Mouse (Mus musculus): ENCODE results near the gene Hcrtr2. TPM values are rescaled to one million over a fixed set of nuclear protein-coding genes. Genes with fewer than 3 reads are reported as not detected.

The Hcrtr2 gene
- polyA plus RNA-seq, 1 experiment from 2014 or later = not detected

- Histone ChIP-seq H3K27ac (no peak overlapping the region), H3K36me3 (ENCODE audit: inconsistent target) (no peaks in the 10 kb centered on the region), H3K4me3 (ENCODE audit: inconsistent target) (no peak overlapping the region), H3K79me2 (ENCODE audit: inconsistent target) (no peaks in the 10 kb centered on the region)
These were observed 52.8 kb downstream of the Hcrtr2 start for GRCm38 (mm10) chr9:76270886-76271285.

DNA sequence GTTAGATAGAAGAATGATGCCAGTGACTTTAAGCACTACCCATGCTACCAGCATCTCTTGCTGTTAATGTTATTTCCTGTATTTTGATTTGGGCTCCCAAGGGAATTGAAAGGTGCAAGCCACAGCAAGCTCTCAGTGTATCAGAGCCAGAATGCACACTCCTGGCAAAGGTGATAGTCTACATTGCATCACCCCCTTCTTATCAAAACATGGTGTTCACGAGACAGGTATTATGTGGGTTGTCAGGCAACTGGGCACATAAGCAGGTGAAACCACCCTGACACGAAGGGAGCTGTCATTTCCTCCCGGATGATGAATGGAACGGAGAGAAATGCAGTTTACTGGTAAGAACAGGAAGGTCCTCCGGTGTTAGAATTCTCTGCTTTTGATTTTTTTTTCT, 65.9 kb downstream of the Hcrtr2 start:
- WGBS (ENCODE audit: missing documents) = 63% methylated on average over 5 of the region's 5 CpGs
- Histone ChIP-seq H3K27ac (no peak overlapping the region), H3K79me2 (ENCODE audit: inconsistent target) (no peaks in the 10 kb centered on the region), H3K4me3 (ENCODE audit: inconsistent target) (no peak overlapping the region), H3K36me3 (ENCODE audit: inconsistent target) (no peaks in the 10 kb centered on the region)

- Histone ChIP-seq H3K4me3 (ENCODE audit: inconsistent target) (no peak overlapping the region), H3K79me2 (ENCODE audit: inconsistent target) (no peaks in the 10 kb centered on the region), H3K27ac (no peak overlapping the region), H3K36me3 (ENCODE audit: inconsistent target) (no peaks in the 10 kb centered on the region)
- 88% methylated on average over 7 of the region's 7 CpGs for WGBS (ENCODE audit: missing documents)
These were observed 71.1 kb downstream of the Hcrtr2 start for GRCm38 (mm10) chr9:76252544-76252943.

DNA sequence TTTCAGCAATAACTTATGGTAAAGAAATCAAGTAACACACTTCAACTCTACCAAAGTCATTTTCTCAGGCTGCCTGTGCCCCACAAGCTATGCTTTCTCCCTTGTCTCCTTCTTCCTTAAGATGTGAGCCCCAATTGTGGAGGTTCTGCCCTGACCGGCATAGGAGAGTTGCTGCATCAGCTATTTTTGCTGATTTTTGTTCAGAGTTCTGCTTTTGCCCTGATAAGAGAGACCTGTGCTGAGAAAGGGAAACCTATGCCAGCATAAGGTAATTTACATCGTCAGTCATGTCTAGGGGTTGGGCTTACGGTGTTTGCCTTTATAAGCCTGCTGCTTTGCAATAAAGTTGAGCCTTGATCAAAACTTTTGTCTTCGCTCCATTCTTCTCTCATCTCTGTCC, 71.5 kb downstream of the Hcrtr2 start:
- Histone ChIP-seq H3K27ac (no peak overlapping the region), H3K79me2 (ENCODE audit: inconsistent target) (no peaks in the 10 kb centered on the region), H3K36me3 (ENCODE audit: inconsistent target) (no peaks in the 10 kb centered on the region), H3K4me3 (ENCODE audit: inconsistent target) (no peak overlapping the region)
- WGBS (ENCODE audit: missing documents) = 72% methylated on average over 4 of the region's 4 CpGs

DNA sequence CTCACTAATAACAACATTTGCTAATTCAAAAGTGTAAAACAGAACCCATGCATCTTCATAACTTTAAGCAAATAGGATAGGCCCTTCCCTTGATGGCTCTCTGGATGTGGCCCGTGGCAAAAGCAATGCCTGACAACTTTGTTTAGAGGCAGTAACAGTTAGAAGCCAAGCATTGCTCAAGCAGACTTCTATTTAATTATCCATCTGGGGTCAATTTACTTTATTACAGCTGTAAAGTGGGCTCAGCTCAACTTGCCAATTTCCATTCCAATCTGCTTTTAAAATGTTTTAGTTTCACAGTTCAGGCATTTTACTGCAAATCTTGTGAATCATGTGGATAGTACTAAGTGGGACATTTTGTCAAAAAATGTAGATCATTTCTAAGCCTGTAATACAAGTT, 81.3 kb downstream of the Hcrtr2 start:
- 25% methylated on average over 1 of the region's 1 CpGs for WGBS (ENCODE audit: missing documents)
- H3K4me3 ChIP-seq (ENCODE audit: inconsistent target) = no peak overlapping the region
- H3K36me3 ChIP-seq (ENCODE audit: inconsistent target) = no peaks in the 10 kb centered on the region
- no peaks in the 10 kb centered on the region for H3K79me2 ChIP-seq (ENCODE audit: inconsistent target)
- no peak overlapping the region for H3K27ac ChIP-seq

- Histone ChIP-seq H3K27ac (no peak overlapping the region), H3K79me2 (ENCODE audit: inconsistent target) (no peaks in the 10 kb centered on the region), H3K36me3 (ENCODE audit: inconsistent target) (no peaks in the 10 kb centered on the region), H3K4me3 (ENCODE audit: inconsistent target) (no peak overlapping the region)
- WGBS (ENCODE audit: missing documents) = 83% methylated on average over 5 of the region's 5 CpGs
These were observed 85.7 kb downstream of the Hcrtr2 start for GRCm38 (mm10) chr9:76237946-76238345.

GRCm38 (mm10) chr9:76237243-76237642, 86.4 kb downstream of the Hcrtr2 start:
- Histone ChIP-seq H3K79me2 (ENCODE audit: inconsistent target) (no peaks in the 10 kb centered on the region), H3K36me3 (ENCODE audit: inconsistent target) (no peaks in the 10 kb centered on the region), H3K4me3 (ENCODE audit: inconsistent target) (no peak overlapping the region), H3K27ac (no peak overlapping the region)
- WGBS (ENCODE audit: missing documents) = 67% methylated on average over 12 of the region's 12 CpGs

DNA sequence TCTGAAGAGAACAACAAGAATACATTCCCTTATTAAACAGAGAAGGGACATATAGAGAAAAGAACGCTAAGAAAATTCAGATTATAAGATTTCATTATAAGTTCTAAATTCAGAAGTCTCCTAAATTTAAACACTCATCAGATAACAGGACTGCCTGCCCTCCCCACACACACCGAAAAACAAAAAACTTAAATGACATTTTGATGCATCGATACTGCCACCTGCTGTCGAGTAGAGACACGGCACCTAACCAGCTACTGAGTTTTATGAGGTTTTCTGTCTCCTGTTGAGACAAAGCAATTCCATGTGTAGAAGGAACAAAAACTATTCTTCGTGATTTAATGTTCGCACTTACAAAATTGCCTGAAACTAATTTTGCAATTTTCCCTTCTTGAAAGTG, 87.0 kb downstream of the Hcrtr2 start:
- H3K4me3 ChIP-seq (ENCODE audit: inconsistent target) = no peak overlapping the region
- H3K36me3 ChIP-seq (ENCODE audit: inconsistent target) = no peaks in the 10 kb centered on the region
- WGBS (ENCODE audit: missing documents) = 1% methylated on average over 7 of the region's 7 CpGs
- no peaks in the 10 kb centered on the region for H3K79me2 ChIP-seq (ENCODE audit: inconsistent target)
- H3K27ac ChIP-seq = no peak overlapping the region

GRCm38 (mm10) chr9:76235945-76236503, 87.6 kb downstream of the Hcrtr2 start:
- Histone ChIP-seq H3K27ac (no peak overlapping the region), H3K79me2 (ENCODE audit: inconsistent target) (no peaks in the 10 kb centered on the region), H3K36me3 (ENCODE audit: inconsistent target) (no peaks in the 10 kb centered on the region), H3K4me3 (ENCODE audit: inconsistent target) (no peak overlapping the region)
- 4% methylated on average over 14 of the region's 14 CpGs for WGBS (ENCODE audit: missing documents)

- Histone ChIP-seq H3K27ac (no peak overlapping the region), H3K36me3 (ENCODE audit: inconsistent target) (no peaks in the 10 kb centered on the region), H3K79me2 (ENCODE audit: inconsistent target) (no peaks in the 10 kb centered on the region), H3K4me3 (ENCODE audit: inconsistent target) (no peak overlapping the region)
- WGBS (ENCODE audit: missing documents) = 77% methylated on average over 4 of the region's 7 CpGs
These were observed 88.8 kb downstream of the Hcrtr2 start for GRCm38 (mm10) chr9:76234899-76235298.

GRCm38 (mm10) chr9:76230400-76230799, 93.3 kb downstream of the Hcrtr2 start:
- no peaks in the 10 kb centered on the region for H3K36me3 ChIP-seq (ENCODE audit: inconsistent target)
- H3K79me2 ChIP-seq (ENCODE audit: inconsistent target) = no peaks in the 10 kb centered on the region
- H3K27ac ChIP-seq = no peak overlapping the region
- WGBS (ENCODE audit: missing documents) = 6% methylated on average over 11 of the region's 11 CpGs
- H3K4me3 ChIP-seq (ENCODE audit: inconsistent target) = no peak overlapping the region

DNA sequence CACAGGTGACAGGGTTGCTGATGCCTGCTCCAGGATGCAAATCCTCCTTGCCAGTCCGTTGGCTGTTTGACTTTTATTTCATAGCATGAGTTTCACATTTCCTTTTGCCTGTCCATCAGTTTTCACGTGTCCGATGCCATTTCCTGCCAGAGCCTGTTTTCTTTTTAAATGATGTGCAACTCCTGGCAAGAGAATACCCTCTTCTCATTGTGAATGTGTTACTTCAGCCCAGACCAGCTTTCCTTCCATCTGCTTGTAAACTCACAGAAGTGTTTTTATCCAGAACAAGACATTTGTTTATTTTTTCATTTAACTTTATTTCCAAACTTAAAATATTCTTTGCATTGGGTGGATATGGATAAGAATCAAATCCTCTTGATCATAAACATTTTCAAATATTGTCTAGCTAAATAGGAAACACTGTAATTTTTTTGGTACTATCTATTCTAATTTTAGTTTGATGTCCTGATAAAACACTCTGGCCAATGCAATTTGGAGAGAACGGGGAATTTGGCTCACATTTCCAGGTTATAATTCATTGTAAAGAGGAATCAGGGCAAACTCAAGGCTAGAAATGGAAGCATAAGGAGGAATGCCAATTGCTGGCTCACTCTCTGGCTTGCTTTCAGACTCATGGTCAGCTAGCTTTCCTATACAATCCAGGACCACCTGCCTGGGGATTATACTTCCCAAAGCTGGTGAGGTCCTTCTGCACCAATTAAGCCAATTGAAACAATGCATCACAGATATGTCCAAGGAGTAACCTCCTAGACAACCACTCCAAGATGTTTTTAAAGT, 106.3 kb downstream of the Hcrtr2 start:
- H3K27ac ChIP-seq = no peak overlapping the region
- whole genome bisulfite sequencing (ENCODE audit: missing documents) = 80% methylated on average over 4 of the region's 4 CpGs
- H3K36me3 ChIP-seq (ENCODE audit: inconsistent target) = no peaks in the 10 kb centered on the region
- H3K79me2 ChIP-seq (ENCODE audit: inconsistent target) = no peaks in the 10 kb centered on the region
- no peak overlapping the region for H3K4me3 ChIP-seq (ENCODE audit: inconsistent target)

DNA sequence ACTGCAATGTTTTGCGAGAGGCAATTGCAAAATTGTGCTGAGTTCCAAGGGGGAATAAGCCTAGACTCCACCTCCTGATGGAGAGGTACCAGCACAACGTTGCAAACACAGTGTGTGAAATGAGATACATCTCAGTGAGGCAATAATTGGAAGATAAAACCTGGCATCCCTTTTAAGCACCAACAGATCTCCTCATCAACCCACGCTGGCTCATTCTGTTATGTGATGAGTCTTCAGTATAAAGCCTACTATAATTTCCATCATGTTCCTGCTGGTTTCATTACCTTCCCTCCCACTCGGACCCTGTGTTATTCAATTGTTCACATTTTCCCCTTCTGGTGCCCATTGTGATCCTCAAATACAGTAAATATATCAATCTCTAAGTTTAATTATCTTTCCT, 109.0 kb downstream of the Hcrtr2 start:
- no peak overlapping the region for H3K27ac ChIP-seq
- H3K4me3 ChIP-seq (ENCODE audit: inconsistent target) = no peak overlapping the region
- H3K79me2 ChIP-seq (ENCODE audit: inconsistent target) = no peaks in the 10 kb centered on the region
- no peaks in the 10 kb centered on the region for H3K36me3 ChIP-seq (ENCODE audit: inconsistent target)
- 70% methylated on average over 3 of the region's 4 CpGs for WGBS (ENCODE audit: missing documents)

GRCm38 (mm10) chr9:76213557-76213956, 110.1 kb downstream of the Hcrtr2 start, which contains the start of gene Gfral:
Gfral (minus strand) TSS chr9:76213657.
- no peaks in the 10 kb centered on the region for H3K79me2 ChIP-seq (ENCODE audit: inconsistent target)
- H3K4me3 ChIP-seq (ENCODE audit: inconsistent target) = no peak within 1 kb of the TSS
- no peak within 1 kb of the TSS for H3K27ac ChIP-seq
- H3K36me3 ChIP-seq (ENCODE audit: inconsistent target) = no peaks in the 10 kb centered on the region
- 93% methylated on average over 2 of the region's 2 CpGs for WGBS (ENCODE audit: missing documents)

- Histone ChIP-seq H3K27ac (no peak overlapping the region), H3K36me3 (ENCODE audit: inconsistent target) (no peaks in the 10 kb centered on the region), H3K79me2 (ENCODE audit: inconsistent target) (no peaks in the 10 kb centered on the region), H3K4me3 (ENCODE audit: inconsistent target) (no peak overlapping the region)
- WGBS (ENCODE audit: missing documents) = 92% methylated on average over 4 of the region's 4 CpGs
These were observed 126.7 kb downstream of the Hcrtr2 start for GRCm38 (mm10) chr9:76196917-76197316.

DNA sequence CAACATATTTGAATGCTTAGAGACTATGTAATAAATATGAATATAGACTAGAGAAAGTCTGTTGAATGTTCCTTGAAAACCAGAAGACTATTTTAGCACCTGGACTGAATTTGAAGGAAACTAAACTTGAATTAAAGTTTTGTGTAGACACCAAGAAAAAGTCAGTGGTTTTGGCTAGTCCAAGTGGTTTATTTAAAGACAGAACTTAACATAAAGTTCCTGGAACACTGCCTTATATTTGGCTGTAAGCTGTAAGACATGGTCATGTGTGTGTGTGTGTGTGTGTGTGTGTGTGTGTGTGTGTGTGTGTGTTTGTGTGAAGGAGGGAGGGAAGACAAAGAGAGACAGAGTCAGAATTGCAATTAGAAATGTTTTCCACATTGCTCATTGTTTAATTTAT, 144.4 kb downstream of the Hcrtr2 start:
- no peaks in the 10 kb centered on the region for H3K36me3 ChIP-seq (ENCODE audit: inconsistent target)
- no peak overlapping the region for H3K4me3 ChIP-seq (ENCODE audit: inconsistent target)
- no peak overlapping the region for H3K27ac ChIP-seq
- H3K79me2 ChIP-seq (ENCODE audit: inconsistent target) = no peaks in the 10 kb centered on the region

Measured in macrophage (primary cell).